Mouse (Mus musculus): Measurements from ENCODE around the gene Trp53. TPM values are rescaled to one million over a fixed set of nuclear protein-coding genes. Genes with fewer than 3 reads are reported as not detected.
A peak's percentile ranks its signal among the peaks of the same experiment; 100 is the strongest.

The Trp53 gene
- polyA plus RNA-seq, 1 experiment from 2014 or later, result 169 TPM

DNA sequence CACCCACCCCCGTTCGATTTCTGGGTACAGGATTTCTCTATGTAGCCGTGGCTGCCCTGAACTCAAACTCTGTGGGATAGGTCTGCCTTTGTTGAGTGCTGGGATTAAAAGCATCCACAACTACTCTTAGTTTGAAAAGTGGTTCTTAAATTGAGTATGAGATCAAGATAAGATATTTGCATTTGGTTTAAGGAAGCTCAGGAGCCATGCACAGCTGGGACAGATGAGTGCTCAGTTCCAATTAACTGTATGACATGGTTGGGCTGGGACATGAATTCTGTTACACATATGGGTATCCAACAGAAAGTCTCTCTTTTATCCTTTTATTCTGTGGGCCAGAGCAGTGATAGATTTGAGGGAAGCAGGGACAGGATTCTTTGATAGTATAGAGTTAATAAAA is 55.3 kb downstream of the Trp53 start:
- H3K4me2 ChIP-seq (ENCODE audit: low read depth), result no peak overlapping the region
- H3K9me3 ChIP-seq (ENCODE audit: control insufficient read depth, low read length), result no peaks in the 10 kb centered on the region
- 95% methylated on average over 3 of the region's 3 CpGs for WGBS
- ATAC-seq (ENCODE audit: insufficient read depth, low FRiP score, low TSS enrichment), result no peak
- H3K27me3 ChIP-seq (ENCODE audit: control insufficient read depth, insufficient read depth, low read length), result no peaks in the 10 kb centered on the region
- H3K4me1 ChIP-seq (ENCODE audit: control insufficient read depth, insufficient read depth, low read length), result peaks cover 17% of the 10 kb centered on the region
- no peak overlapping the region for H3K27ac ChIP-seq (ENCODE audit: low read depth, low read length)
- no peaks in the 10 kb centered on the region; the same call in 1 of the 2 replicates for H3K36me3 ChIP-seq (ENCODE audit: control insufficient read depth, insufficient read depth, low read length)
- H3K9ac ChIP-seq (ENCODE audit: low read length), result no peak overlapping the region
- H3K4me3 ChIP-seq (ENCODE audit: low read depth, low read length), result no peak overlapping the region
- no peak for DNase-seq (ENCODE audit: low spot score)

MicroRNAs within 50 kb of the gene (microRNA counts, 519-probe panel; counts per million panel counts)
- microRNA mmu-miR-467f, result 2,928 counts per million, percentile 64 among the panel's probes with 10 or more counts

Small RNAs within 50 kb of the gene (microRNA-seq; reads per million reads assigned to microRNA genes)
- gene Mir467f, result not detected

Other genes starting within 250 kb of the Trp53 start
- gene Rnf227, start 239.9 kb upstream of the Trp53 start, polyA plus RNA-seq (2014; fragmentation: Nextera tagmentation; extraction: Ambion mirVana), result 27.8 and 28.8 TPM in 2 replicates
- gene Chd3, start 211.0 kb upstream of the Trp53 start, polyA plus RNA-seq (2014; fragmentation: Nextera tagmentation; extraction: Ambion mirVana), result 57.3 and 60.1 TPM in 2 replicates
- 125 and 129 TPM in 2 replicates for gene Naa38, start 184.9 kb upstream of the Trp53 start, polyA plus RNA-seq (2014; fragmentation: Nextera tagmentation; extraction: Ambion mirVana)
- 44.7 and 48.4 TPM in 2 replicates for gene Cyb5d1, start 184.7 kb upstream of the Trp53 start, polyA plus RNA-seq (2014; fragmentation: Nextera tagmentation; extraction: Ambion mirVana)
- 13.1 and 17.2 TPM in 2 replicates for gene Tmem88, start 182.1 kb upstream of the Trp53 start, polyA plus RNA-seq (2014; fragmentation: Nextera tagmentation; extraction: Ambion mirVana)
- 37.9 and 42.0 TPM in 2 replicates for gene Kdm6b, start 166.7 kb upstream of the Trp53 start, polyA plus RNA-seq (2014; fragmentation: Nextera tagmentation; extraction: Ambion mirVana)
- gene Dnah2, start 31.2 kb upstream of the Trp53 start, polyA plus RNA-seq (2014; fragmentation: Nextera tagmentation; extraction: Ambion mirVana), result 0.92 and 1.2 TPM in 2 replicates
- gene Efnb3, start 20.2 kb upstream of the Trp53 start, polyA plus RNA-seq (2014; fragmentation: Nextera tagmentation; extraction: Ambion mirVana), result 9.6 and 9.7 TPM in 2 replicates
- 34.5 and 34.6 TPM in 2 replicates for gene Wrap53, start 104 bp upstream of the Trp53 start, polyA plus RNA-seq (2014; fragmentation: Nextera tagmentation; extraction: Ambion mirVana)
- gene Atp1b2, start 25.6 kb downstream of the Trp53 start, polyA plus RNA-seq (2014; fragmentation: Nextera tagmentation; extraction: Ambion mirVana), result 7.2 and 7.7 TPM in 2 replicates
- gene Shbg, start 37.5 kb downstream of the Trp53 start, polyA plus RNA-seq (2014; fragmentation: Nextera tagmentation; extraction: Ambion mirVana), result not detected in 2 replicates
- gene Sat2, start 41.7 kb downstream of the Trp53 start, polyA plus RNA-seq (2014; fragmentation: Nextera tagmentation; extraction: Ambion mirVana), result 14.9 and 19.0 TPM in 2 replicates
- gene Fxr2, start 52.6 kb downstream of the Trp53 start, polyA plus RNA-seq (2014; fragmentation: Nextera tagmentation; extraction: Ambion mirVana), result 36.4 and 40.3 TPM in 2 replicates
- gene Sox15, start 75.0 kb downstream of the Trp53 start, polyA plus RNA-seq (2014; fragmentation: Nextera tagmentation; extraction: Ambion mirVana), result not detected in 2 replicates
- 26.8 and 30.0 TPM in 2 replicates for gene Mpdu1, start 82.3 kb downstream of the Trp53 start, polyA plus RNA-seq (2014; fragmentation: Nextera tagmentation; extraction: Ambion mirVana)
- 5.5 and 6.7 TPM in 2 replicates for gene Cd68, start 85.8 kb downstream of the Trp53 start, polyA plus RNA-seq (2014; fragmentation: Nextera tagmentation; extraction: Ambion mirVana)
- gene Eif4a1, start 92.1 kb downstream of the Trp53 start, polyA plus RNA-seq (2014; fragmentation: Nextera tagmentation; extraction: Ambion mirVana), result 781 and 824 TPM in 2 replicates
- 88.6 and 93.8 TPM in 2 replicates for gene Senp3, start 101.7 kb downstream of the Trp53 start, polyA plus RNA-seq (2014; fragmentation: Nextera tagmentation; extraction: Ambion mirVana)
- gene Tnfsf13, start 105.4 kb downstream of the Trp53 start, polyA plus RNA-seq (2014; fragmentation: Nextera tagmentation; extraction: Ambion mirVana), result 0.19 TPM in 1 of 2 replicates, not detected in the other
- 1.5 and 1.7 TPM in 2 replicates for gene Tnfsf12, start 115.5 kb downstream of the Trp53 start, polyA plus RNA-seq (2014; fragmentation: Nextera tagmentation; extraction: Ambion mirVana)
- 1.4 and 1.5 TPM in 2 replicates for gene Tnfsfm13, start 115.7 kb downstream of the Trp53 start, polyA plus RNA-seq (2014; fragmentation: Nextera tagmentation; extraction: Ambion mirVana)
- gene Polr2a, start 178.3 kb downstream of the Trp53 start, polyA plus RNA-seq (2014; fragmentation: Nextera tagmentation; extraction: Ambion mirVana), result 65.0 and 65.3 TPM in 2 replicates
- not detected in 2 replicates for gene Slc35g3, start 181.6 kb downstream of the Trp53 start, polyA plus RNA-seq (2014; fragmentation: Nextera tagmentation; extraction: Ambion mirVana)
- 0.99 and 1.3 TPM in 2 replicates for gene Zbtb4, start 185.6 kb downstream of the Trp53 start, polyA plus RNA-seq (2014; fragmentation: Nextera tagmentation; extraction: Ambion mirVana)
- 4.2 and 6.2 TPM in 2 replicates for gene Chrnb1, start 215.6 kb downstream of the Trp53 start, polyA plus RNA-seq (2014; fragmentation: Nextera tagmentation; extraction: Ambion mirVana)
- gene Fgf11, start 221.5 kb downstream of the Trp53 start, polyA plus RNA-seq (2014; fragmentation: Nextera tagmentation; extraction: Ambion mirVana), result 2.0 and 3.0 TPM in 2 replicates
- 0.69 and 0.88 TPM in 2 replicates for gene Tmem102, start 225.3 kb downstream of the Trp53 start, polyA plus RNA-seq (2014; fragmentation: Nextera tagmentation; extraction: Ambion mirVana)
- not detected in 2 replicates for gene Gm39566, start 234.9 kb downstream of the Trp53 start, polyA plus RNA-seq (2014; fragmentation: Nextera tagmentation; extraction: Ambion mirVana)
- gene Spem2, start 238.1 kb downstream of the Trp53 start, polyA plus RNA-seq (2014; fragmentation: Nextera tagmentation; extraction: Ambion mirVana), result not detected in 2 replicates
- gene Spem1, start 241.8 kb downstream of the Trp53 start, polyA plus RNA-seq (2014; fragmentation: Nextera tagmentation; extraction: Ambion mirVana), result 0.23 TPM in 1 of 2 replicates, not detected in the other

Data from neural tube, embryonic 11.5 days (tissue).